Mouse (Mus musculus): Measurements from ENCODE around the gene Ube3b. TPM values are rescaled to one million over a fixed set of nuclear protein-coding genes. Genes with fewer than 3 reads are reported as not detected.

Gene Ube3b
- polyA plus RNA-seq, 1 experiment from 2014 or later: 48.4 TPM

- Histone ChIP-seq H3K4me2 (ENCODE audit: low read depth, severe bottlenecking) (no peak overlapping the region), H3K9me3 (ENCODE audit: control insufficient read depth, low read length) (no peaks in the 10 kb centered on the region), H3K4me3 (ENCODE audit: low read depth, low read length) (no peak overlapping the region), H3K27ac (replicated peaks; ENCODE audit: low read depth, low read length) (peak overlapping the region; percentile 66), H3K4me1 (ENCODE audit: control insufficient read depth, insufficient read depth, low read length) (peaks cover 38% of the 10 kb centered on the region), H3K36me3 (ENCODE audit: control insufficient read depth, insufficient read depth, low read length) (peaks cover 28% of the 10 kb centered on the region), H3K27me3 (ENCODE audit: control insufficient read depth, insufficient read depth, low read length) (no peaks in the 10 kb centered on the region), H3K9ac (ENCODE audit: low read length) (no peak overlapping the region)
- DNase-seq (ENCODE audit: low spot score) (no peak), ATAC-seq (ENCODE audit: insufficient number of reproducible peaks, low FRiP score, low TSS enrichment, low read depth) (no peak)
- 41% methylated on average over 3 of the region's 3 CpGs for WGBS
Observed at GRCm38 (mm10) chr5:114371331-114371730, 9.1 kb upstream of the Ube3b start.

DNA sequence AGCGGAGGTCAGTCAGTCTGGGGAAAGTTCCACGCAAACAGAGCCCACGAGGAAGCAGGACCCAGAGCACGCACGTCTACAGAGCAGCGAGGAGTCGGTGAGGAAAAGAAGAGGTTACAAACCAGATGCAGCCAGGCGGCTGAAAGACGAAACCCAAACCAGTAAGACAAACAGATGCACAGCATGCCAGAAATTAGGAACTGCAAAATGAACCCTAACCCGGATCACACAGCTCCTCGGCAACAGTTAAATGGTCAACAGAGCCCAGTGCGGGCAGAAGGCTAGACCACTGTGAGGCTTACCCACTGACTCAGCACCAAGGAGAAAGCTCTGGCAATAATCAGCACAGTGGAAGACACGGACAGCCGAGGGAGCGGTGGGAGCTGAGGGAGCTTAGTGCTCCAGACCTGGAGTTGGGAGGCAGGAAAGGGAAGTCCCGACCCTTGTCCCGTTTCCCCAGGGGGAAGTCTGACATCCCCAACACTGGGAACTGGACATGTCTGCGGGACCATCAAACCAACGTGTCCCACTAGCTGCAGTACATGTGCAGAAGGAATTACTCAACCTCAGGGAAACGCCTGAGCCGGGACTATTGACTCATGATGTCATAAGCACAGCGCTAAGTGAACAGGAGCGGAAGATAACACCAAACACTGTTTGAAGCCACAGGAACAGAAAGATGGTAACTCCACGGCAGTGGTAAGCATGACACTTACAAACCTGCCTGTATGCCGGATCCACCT lies 8.5 kb upstream of the Ube3b start:
- Histone ChIP-seq H3K27ac (replicated peaks; ENCODE audit: low read depth, low read length) (peak overlapping the region; percentile 66; the same call in 1 of the 2 replicates), H3K4me1 (ENCODE audit: control insufficient read depth, insufficient read depth, low read length) (peaks cover 38% of the 10 kb centered on the region), H3K27me3 (ENCODE audit: control insufficient read depth, insufficient read depth, low read length) (no peaks in the 10 kb centered on the region), H3K9ac (ENCODE audit: low read length) (no peak overlapping the region), H3K36me3 (ENCODE audit: control insufficient read depth, insufficient read depth, low read length) (peaks cover 28% of the 10 kb centered on the region), H3K4me2 (ENCODE audit: low read depth, severe bottlenecking) (no peak overlapping the region), H3K9me3 (ENCODE audit: control insufficient read depth, low read length) (no peaks in the 10 kb centered on the region), H3K4me3 (ENCODE audit: low read depth, low read length) (no peak overlapping the region)
- DNase-seq (ENCODE audit: low spot score) (no peak), ATAC-seq (ENCODE audit: insufficient number of reproducible peaks, low FRiP score, low TSS enrichment, low read depth) (no peak)
- 58% methylated on average over 25 of the region's 25 CpGs for WGBS

- H3K9me3 ChIP-seq (ENCODE audit: control insufficient read depth, low read length): no peaks in the 10 kb centered on the region
- H3K9ac ChIP-seq (ENCODE audit: low read length): no peak overlapping the region
- peaks cover 25% of the 10 kb centered on the region for H3K36me3 ChIP-seq (ENCODE audit: control insufficient read depth, insufficient read depth, low read length)
- H3K4me2 ChIP-seq (ENCODE audit: low read depth, severe bottlenecking): no peak overlapping the region
- no peak for DNase-seq (ENCODE audit: low spot score)
- no peak for ATAC-seq (ENCODE audit: insufficient number of reproducible peaks, low FRiP score, low TSS enrichment, low read depth)
- H3K4me1 ChIP-seq (ENCODE audit: control insufficient read depth, insufficient read depth, low read length): peaks cover 38% of the 10 kb centered on the region
- 37% methylated on average over 11 of the region's 11 CpGs for WGBS
- no peak overlapping the region for H3K4me3 ChIP-seq (ENCODE audit: low read depth, low read length)
- H3K27ac ChIP-seq (replicated peaks; ENCODE audit: low read depth, low read length): peak overlapping the region; percentile 56; the same call in 1 of the 2 replicates
- H3K27me3 ChIP-seq (ENCODE audit: control insufficient read depth, insufficient read depth, low read length): no peaks in the 10 kb centered on the region
Observed at GRCm38 (mm10) chr5:114372565-114372964, 7.8 kb upstream of the Ube3b start.

- no peaks in the 10 kb centered on the region for H3K9me3 ChIP-seq (ENCODE audit: control insufficient read depth, low read length)
- ATAC-seq (ENCODE audit: insufficient number of reproducible peaks, low FRiP score, low TSS enrichment, low read depth) (no peak), DNase-seq (ENCODE audit: low spot score) (no peak)
- no peaks in the 10 kb centered on the region for H3K27me3 ChIP-seq (ENCODE audit: control insufficient read depth, insufficient read depth, low read length)
- H3K27ac ChIP-seq (replicated peaks; ENCODE audit: low read depth, low read length): 0 out of 2 replicates have a peak overlapping the region, but pooled peaks have one; percentile 56
- H3K36me3 ChIP-seq (ENCODE audit: control insufficient read depth, insufficient read depth, low read length): peaks cover 18% of the 10 kb centered on the region
- 81% methylated on average over 11 of the region's 11 CpGs for WGBS
- peaks cover 38% of the 10 kb centered on the region for H3K4me1 ChIP-seq (ENCODE audit: control insufficient read depth, insufficient read depth, low read length)
- H3K4me2 ChIP-seq (ENCODE audit: low read depth, severe bottlenecking): no peak overlapping the region
- no peak overlapping the region for H3K9ac ChIP-seq (ENCODE audit: low read length)
- H3K4me3 ChIP-seq (ENCODE audit: low read depth, low read length): no peak overlapping the region
Observed at GRCm38 (mm10) chr5:114373174-114373573, 7.2 kb upstream of the Ube3b start.

GRCm38 (mm10) chr5:114373581-114373980 lies 6.8 kb upstream of the Ube3b start:
- Histone ChIP-seq H3K4me2 (ENCODE audit: low read depth, severe bottlenecking) (no peak overlapping the region), H3K27ac (replicated peaks; ENCODE audit: low read depth, low read length) (no peak overlapping the region), H3K4me3 (ENCODE audit: low read depth, low read length) (no peak overlapping the region), H3K4me1 (ENCODE audit: control insufficient read depth, insufficient read depth, low read length) (peaks cover 40% of the 10 kb centered on the region), H3K9ac (ENCODE audit: low read length) (no peak overlapping the region), H3K36me3 (ENCODE audit: control insufficient read depth, insufficient read depth, low read length) (peaks cover 17% of the 10 kb centered on the region), H3K9me3 (ENCODE audit: control insufficient read depth, low read length) (no peaks in the 10 kb centered on the region), H3K27me3 (ENCODE audit: control insufficient read depth, insufficient read depth, low read length) (no peaks in the 10 kb centered on the region)
- no peak for DNase-seq (ENCODE audit: low spot score)
- no peak for ATAC-seq (ENCODE audit: insufficient number of reproducible peaks, low FRiP score, low TSS enrichment, low read depth)
- 91% methylated on average over 9 of the region's 9 CpGs for WGBS

GRCm38 (mm10) chr5:114374409-114375213 lies 5.8 kb upstream of the Ube3b start:
- 90% methylated on average over 23 of the region's 23 CpGs for WGBS
- Histone ChIP-seq H3K27me3 (ENCODE audit: control insufficient read depth, insufficient read depth, low read length) (no peaks in the 10 kb centered on the region), H3K9me3 (ENCODE audit: control insufficient read depth, low read length) (no peaks in the 10 kb centered on the region), H3K36me3 (ENCODE audit: control insufficient read depth, insufficient read depth, low read length) (peaks cover 9% of the 10 kb centered on the region), H3K4me2 (ENCODE audit: low read depth, severe bottlenecking) (no peak overlapping the region), H3K4me3 (ENCODE audit: low read depth, low read length) (no peak overlapping the region), H3K9ac (ENCODE audit: low read length) (no peak overlapping the region), H3K4me1 (ENCODE audit: control insufficient read depth, insufficient read depth, low read length) (peaks cover 45% of the 10 kb centered on the region), H3K27ac (replicated peaks; ENCODE audit: low read depth, low read length) (no peak overlapping the region)
- ATAC-seq (ENCODE audit: insufficient number of reproducible peaks, low FRiP score, low TSS enrichment, low read depth): no peak
- no peak for DNase-seq (ENCODE audit: low spot score)

DNA sequence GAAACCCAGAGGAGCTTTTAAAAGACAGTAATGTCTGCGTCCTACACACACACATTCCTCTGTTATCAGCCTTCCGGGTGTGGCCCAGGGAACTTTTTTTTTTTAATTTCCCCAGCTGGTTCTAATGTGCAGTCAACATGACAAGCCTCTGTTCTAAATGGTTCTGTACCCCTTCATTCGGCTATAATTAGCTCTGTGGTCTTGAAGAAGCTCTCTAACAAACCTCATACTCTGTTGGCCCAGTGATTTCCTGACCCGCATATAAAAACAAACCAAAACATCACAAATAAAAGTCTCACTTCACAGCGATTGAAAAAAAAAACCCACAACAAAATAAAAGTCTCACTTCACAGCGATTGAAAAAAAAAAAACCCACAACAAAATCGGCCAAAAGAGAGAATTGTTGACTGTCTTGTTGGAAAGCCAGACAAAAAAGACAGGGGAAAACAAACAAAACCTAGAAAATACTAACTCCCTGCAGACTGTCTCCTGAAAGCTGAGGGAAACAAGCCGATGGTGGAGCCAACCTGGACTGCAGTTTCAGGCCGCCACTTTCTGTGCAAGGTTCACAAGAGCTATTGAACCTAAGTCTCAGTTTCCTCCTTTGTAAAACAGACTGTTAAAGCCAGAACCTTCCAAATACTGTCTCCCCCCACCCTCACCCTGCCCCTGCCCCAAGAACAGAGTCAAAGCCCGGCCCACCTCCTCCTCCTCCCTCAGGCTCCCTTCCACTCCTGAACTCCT lies 2.1 kb upstream of the Ube3b start:
- DNase-seq (ENCODE audit: low spot score): no peak
- 74% methylated on average over 10 of the region's 10 CpGs for WGBS
- H3K4me2 ChIP-seq (ENCODE audit: low read depth, severe bottlenecking): peak overlapping the region; percentile 75
- no peak for ATAC-seq (ENCODE audit: insufficient number of reproducible peaks, low FRiP score, low TSS enrichment, low read depth)
- no peaks in the 10 kb centered on the region for H3K9me3 ChIP-seq (ENCODE audit: control insufficient read depth, low read length)
- peaks cover 8% of the 10 kb centered on the region; the same call in 1 of the 2 replicates for H3K36me3 ChIP-seq (ENCODE audit: control insufficient read depth, insufficient read depth, low read length)
- no peak overlapping the region for H3K4me3 ChIP-seq (ENCODE audit: low read depth, low read length)
- H3K4me1 ChIP-seq (ENCODE audit: control insufficient read depth, insufficient read depth, low read length): peaks cover 20% of the 10 kb centered on the region
- H3K27me3 ChIP-seq (ENCODE audit: control insufficient read depth, insufficient read depth, low read length): no peaks in the 10 kb centered on the region
- H3K9ac ChIP-seq (ENCODE audit: low read length): no peak overlapping the region
- H3K27ac ChIP-seq (replicated peaks; ENCODE audit: low read depth, low read length): no peak overlapping the region

- Histone ChIP-seq H3K27me3 (ENCODE audit: control insufficient read depth, insufficient read depth, low read length) (no peaks in the 10 kb centered on the region), H3K9ac (ENCODE audit: low read length) (0 out of 2 replicates have a peak overlapping the region, but pooled peaks have one; percentile 9), H3K4me1 (ENCODE audit: control insufficient read depth, insufficient read depth, low read length) (peaks cover 19% of the 10 kb centered on the region), H3K36me3 (ENCODE audit: control insufficient read depth, insufficient read depth, low read length) (0 out of 2 replicates have a peak, but pooled peaks cover 5% of the 10 kb centered on the region), H3K4me3 (ENCODE audit: low read depth, low read length) (peak overlapping the region; percentile 89; the same call in 1 of the 2 replicates), H3K27ac (replicated peaks; ENCODE audit: low read depth, low read length) (no peak overlapping the region), H3K4me2 (ENCODE audit: low read depth, severe bottlenecking) (peak overlapping the region; percentile 75), H3K9me3 (ENCODE audit: control insufficient read depth, low read length) (no peaks in the 10 kb centered on the region)
- ATAC-seq (ENCODE audit: insufficient number of reproducible peaks, low FRiP score, low TSS enrichment, low read depth) (no peak), DNase-seq (ENCODE audit: low spot score) (no peak)
- 57% methylated on average over 6 of the region's 6 CpGs for WGBS
Observed at GRCm38 (mm10) chr5:114378936-114379335, 1.5 kb upstream of the Ube3b start.
